Mouse (Mus musculus): ENCODE measurements at regions not wholly inside any gene's neighbourhood (a gene's known extent, or its start where the extent isn't known, plus 50 kb on each side); places are given as distances from the start of the nearest gene placed in this dataset.

DNA sequence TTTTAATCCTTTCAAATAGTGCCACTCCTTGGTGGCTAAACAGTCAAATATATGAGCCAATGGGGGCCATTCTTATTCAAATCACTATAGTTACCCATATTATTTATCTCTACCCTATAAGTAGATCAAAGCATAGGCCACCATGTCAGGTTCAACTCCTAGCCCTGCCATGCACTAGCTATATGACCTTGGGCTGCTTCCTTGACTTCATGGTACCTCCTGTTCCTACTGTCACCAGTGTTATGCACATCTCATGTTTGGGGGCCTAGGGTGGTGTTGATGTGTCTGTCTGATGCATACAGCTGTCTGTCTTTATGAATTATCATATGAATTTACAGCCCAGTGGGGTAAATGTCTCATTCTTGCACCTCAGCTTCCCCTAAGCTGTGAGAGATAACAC is 310.6 kb downstream of the Rps24 start:
- TF ChIP-seq POLR2A (IDR thresholded peaks at IDR 0.05; ENCODE audit: borderline replicate concordance, extremely low read depth, insufficient read depth, insufficient read length, poor library complexity, severe bottlenecking) = no peak
- TF ChIP-seq CTCF (IDR thresholded peaks at IDR 0.05; ENCODE audit: borderline replicate concordance, extremely low read depth, insufficient read depth, insufficient read length) = no peak

Measured in brain, embryonic 14.5 days (tissue).